Mouse (Mus musculus) thymus, adult 2 months (tissue): ENCODE data around the gene Gm39566. TPM values are rescaled to one million over a fixed set of nuclear protein-coding genes. Genes with fewer than 3 reads are reported as not detected.

Source experiments
- DNase-seq: peaks from one replicate; pipeline ENCODE4 v3.0.0; 2021
- H3K27ac ChIP-seq: fragments of 200-500 bp; 2 replicates; pipeline ENCODE4 v1.5.1; 2012; ENCODE audit warnings: low read length, control low read depth; ENCODE audit not compliant: control insufficient read depth, insufficient read depth
- H3K27me3 ChIP-seq: fragments of 200-500 bp; 2 replicates; pipeline ENCODE4 v1.6.1; 2012; ENCODE audit warnings: mild to moderate bottlenecking, low read length, moderate library complexity, mixed read lengths; ENCODE audit not compliant: control insufficient read depth, insufficient read depth
- H3K36me3 ChIP-seq: fragments of 200-500 bp; 2 replicates; pipeline ENCODE4 v1.6.1; 2012; ENCODE audit warnings: mild to moderate bottlenecking, low read length, moderate library complexity; ENCODE audit not compliant: control insufficient read depth, insufficient read depth
- H3K4me1 ChIP-seq: fragments of 200-500 bp; replicated peaks from 2 replicates; pipeline ENCODE4 v1.6.1; 2012; ENCODE audit warnings: low read length; ENCODE audit not compliant: control insufficient read depth, insufficient read depth
- H3K4me3 ChIP-seq: fragments of 200-500 bp; 2 replicates; pipeline ENCODE4 v1.5.1; 2012; ENCODE audit warnings: mild to moderate bottlenecking, low read length, control low read depth, moderate library complexity; ENCODE audit not compliant: control insufficient read depth, insufficient read depth
- CTCF ChIP-seq: fragments of 200-500 bp; IDR thresholded peaks from 2 replicates; pipeline ENCODE4 v1.5.1; 2012; ENCODE audit warnings: mild to moderate bottlenecking, control low read depth, low read length, moderate library complexity, borderline replicate concordance; ENCODE audit not compliant: control insufficient read depth, poor library complexity, insufficient read depth; ENCODE audit errors: extremely low read depth
- POLR2A ChIP-seq: fragments of 200-500 bp; IDR thresholded peaks from 2 replicates; pipeline ENCODE4 v1.6.1; 2012; ENCODE audit warnings: mild to moderate bottlenecking, low read length, control low read depth, moderate library complexity; ENCODE audit not compliant: control insufficient read depth, poor library complexity, insufficient read depth; ENCODE audit errors: extremely low read depth
- WGBS: fragments of 180-500 bp; shearing (Covaris S2); methylation state at CpG from one replicate; pipeline ENCODE4 v1.1.7; 2018; 5-methylcytosine and 5-hydroxymethylcytosine counted together
- polyA plus RNA-seq: library from polyadenylated mRNA; depleted of rRNA; stranded (reverse); fragments of >200 nt; gene quantifications from 2 replicates; pipeline ENCODE4 v1.2.3, GENCODE M21; 2012

The Gm39566 gene
- polyA plus RNA-seq, 1 experiment, result 0.05 TPM

GRCm38 (mm10) chr11:69816520-69816919 is 1.4 kb upstream of the Gm39566 start:
- TF ChIP-seq CTCF (no peak), POLR2A (no peak)
- WGBS, result 95% methylated on average over 12 of the region's 12 CpGs
- H3K27me3 ChIP-seq, result no peaks in the 10 kb centered on the region
- H3K27ac ChIP-seq, result no peak overlapping the region
- no peaks in the 10 kb centered on the region for H3K4me1 ChIP-seq
- no peak overlapping the region for H3K4me3 ChIP-seq
- DNase-seq, result no peak
- no peaks in the 10 kb centered on the region for H3K36me3 ChIP-seq

GRCm38 (mm10) chr11:69810280-69810679 is 4.8 kb downstream of the Gm39566 start:
- DNase-seq, result no peak
- TF ChIP-seq CTCF (no peak), POLR2A (no peak)
- Histone ChIP-seq H3K36me3 (no peaks in the 10 kb centered on the region), H3K27me3 (no peaks in the 10 kb centered on the region), H3K4me1 (no peaks in the 10 kb centered on the region), H3K27ac (no peak overlapping the region), H3K4me3 (no peak overlapping the region)

- no peak for TF ChIP-seq POLR2A
- TF ChIP-seq CTCF, result no peak
- DNase-seq, result no peak
- H3K27me3 ChIP-seq, result peaks cover 3% of the 10 kb centered on the region; the same call in 1 of the 2 replicates
- WGBS, result 96% methylated on average over 2 of the region's 2 CpGs
- no peak overlapping the region for H3K27ac ChIP-seq
- no peaks in the 10 kb centered on the region for H3K36me3 ChIP-seq
- H3K4me1 ChIP-seq, result peaks cover 14% of the 10 kb centered on the region
- no peak overlapping the region for H3K4me3 ChIP-seq
Measured at GRCm38 (mm10) chr11:69807641-69808040, 7.5 kb downstream of the Gm39566 start.

- no peaks in the 10 kb centered on the region for H3K36me3 ChIP-seq
- 94% methylated on average over 4 of the region's 4 CpGs for WGBS
Measured at GRCm38 (mm10) chr11:69806378-69806777, 8.7 kb downstream of the Gm39566 start.

GRCm38 (mm10) chr11:69804972-69805909 is 9.9 kb downstream of the Gm39566 start, which contains the start of gene Tmem102:
Gene Tmem102, minus strand, starts transcription at chr11:69805624.
- no peaks in the 10 kb centered on the region for H3K36me3 ChIP-seq
- WGBS, result 67% methylated on average over 29 of the region's 29 CpGs
- TF ChIP-seq POLR2A (no peak), CTCF (no peak)
- peaks cover 20% of the 10 kb centered on the region; the same call in 1 of the 2 replicates for H3K27me3 ChIP-seq
- no peak for DNase-seq
- no peak within 1 kb of the TSS for H3K27ac ChIP-seq
- H3K4me1 ChIP-seq, result peaks cover 34% of the 10 kb centered on the region
- H3K4me3 ChIP-seq, result no peak within 1 kb of the TSS

More at GRCm38 (mm10) chr11:69806378-69806777, 8.7 kb downstream of the Gm39566 start:
- no peak for DNase-seq
- H3K4me3 ChIP-seq, result no peak overlapping the region
- peaks cover 23% of the 10 kb centered on the region for H3K4me1 ChIP-seq
- TF ChIP-seq POLR2A (no peak), CTCF (no peak)
- no peak overlapping the region for H3K27ac ChIP-seq
- peaks cover 12% of the 10 kb centered on the region; the same call in 1 of the 2 replicates for H3K27me3 ChIP-seq

GRCm38 (mm10) chr11:69804652-69804940 is 10.5 kb downstream of the Gm39566 start:
- no peak for DNase-seq
- Histone ChIP-seq H3K4me3 (no peak overlapping the region), H3K36me3 (no peaks in the 10 kb centered on the region), H3K27ac (no peak overlapping the region), H3K4me1 (peaks cover 36% of the 10 kb centered on the region), H3K27me3 (peaks cover 20% of the 10 kb centered on the region; the same call in 1 of the 2 replicates)
- no peak for TF ChIP-seq CTCF
- no peak for TF ChIP-seq POLR2A
- 59% methylated on average over 12 of the region's 12 CpGs for WGBS
